Mouse (Mus musculus) sigmoid colon, adult 10 weeks (tissue): ENCODE data around the gene Unk. TPM values are rescaled to one million over a fixed set of nuclear protein-coding genes. Genes with fewer than 3 reads are reported as not detected.

Experiments used
- polyA plus RNA-seq: library from polyadenylated mRNA; stranded (reverse); fragments of 350-450 nt; fragmentation: Illumina TruSeq; extraction: RNeasy Lipid Tissue Mini Kit (QIAGEN cat#74804); gene quantifications from one replicate; pipeline ENCODE4 v1.2.3, GENCODE M21; 2014; ENCODE audit warnings: low read depth, low replicate concordance

Unk gene
- polyA plus RNA-seq, result 2.3 TPM

DNA sequence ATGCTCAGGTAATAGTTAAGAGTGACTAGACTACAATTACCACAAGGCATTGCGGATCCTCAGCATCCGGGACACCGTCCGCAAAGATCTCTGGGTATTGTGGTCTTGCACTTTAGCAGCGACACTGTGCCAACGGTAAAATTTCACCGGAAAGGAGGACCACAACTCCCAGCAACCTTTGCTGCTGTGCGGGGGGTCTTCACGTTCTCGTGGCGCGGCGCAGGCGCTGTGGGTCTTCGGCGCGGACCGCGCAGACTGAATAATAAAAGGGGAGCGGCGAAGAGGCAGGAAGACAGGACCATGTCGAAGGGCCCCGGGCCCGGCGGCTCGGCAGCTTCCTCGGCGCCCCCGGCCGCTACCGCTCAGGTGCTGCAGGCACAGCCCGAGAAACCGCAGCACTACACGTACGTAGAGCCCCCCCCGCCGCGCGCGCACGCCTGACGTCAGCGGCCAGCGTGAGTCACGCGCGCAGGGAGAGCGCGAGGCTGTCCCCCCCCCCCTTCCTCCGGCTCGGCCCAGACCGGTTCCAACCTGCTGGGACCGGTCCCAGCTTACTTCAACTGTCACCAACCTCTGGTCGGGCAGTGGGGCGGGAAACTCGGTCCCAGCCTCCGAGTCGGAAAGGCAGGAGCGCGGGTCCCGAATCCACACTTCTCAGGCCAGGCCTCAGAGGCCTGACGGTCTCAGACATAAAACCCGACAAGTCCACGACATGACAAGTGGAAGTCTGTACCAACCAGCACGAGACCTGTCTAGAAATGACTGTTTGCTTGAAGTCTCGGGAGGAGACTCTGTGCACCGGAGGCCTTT lies at the start of gene Unk:
Unk (plus strand) TSS at position 235 of the 810 bp plus-strand sequence.

DNA sequence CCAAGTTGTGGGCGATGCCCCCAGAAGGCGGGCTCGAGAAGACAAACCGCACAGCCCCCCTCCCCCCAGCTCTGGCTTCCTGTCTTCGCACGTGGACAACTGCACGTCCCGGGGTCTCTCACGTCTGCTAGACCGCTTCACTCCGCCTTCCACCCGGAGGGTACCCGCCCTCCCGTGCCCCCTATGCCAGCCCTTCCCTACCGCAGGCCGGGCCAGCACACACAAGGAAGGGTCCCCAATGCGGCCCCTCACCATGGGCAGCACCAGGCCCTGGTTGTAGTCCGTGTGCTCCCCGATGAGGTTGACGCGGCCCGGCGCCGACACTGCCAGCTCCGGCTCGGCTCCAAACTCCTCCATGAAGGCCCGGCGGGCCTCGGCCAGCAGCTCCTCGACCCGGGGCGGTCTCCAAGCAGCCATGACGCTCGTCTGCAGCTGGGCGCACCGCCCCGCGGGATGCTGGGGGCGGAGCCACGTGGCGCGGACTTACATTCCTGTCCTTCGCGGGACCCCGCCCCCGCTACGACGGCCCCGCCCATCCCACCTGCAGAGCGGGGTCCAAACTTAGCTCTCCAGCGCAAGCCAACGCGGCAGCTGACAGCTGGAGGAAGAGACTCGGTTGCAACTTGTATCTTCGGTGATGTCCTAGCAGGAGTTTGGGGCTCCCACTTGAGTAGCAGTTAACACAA lies 17.7 kb upstream of the Unk start, which contains the start of gene Galk1:
Galk1 (minus strand) TSS at position 458 of the 686 bp plus-strand sequence.

GRCm38 (mm10) chr11:116027756-116028155 lies 2.4 kb upstream of the Unk start, which contains the start of gene H3f3b:
Gene H3f3b, minus strand, starts transcription at chr11:116027962.

GRCm38 (mm10) chr11:116077446-116078204 lies 47.5 kb downstream of the Unk start, which contains the start of gene Unc13d:
Gene Unc13d, minus strand, starts transcription at chr11:116077961.

GRCm38 (mm10) chr11:116086258-116087193 lies 56.4 kb downstream of the Unk start, which contains the start of gene Wbp2:
Gene Wbp2, minus strand, starts transcription at chr11:116086995.

Other genes with a start within 250 kb of the Unk start
- gene Caskin2, start 216.7 kb upstream of the Unk start, polyA plus RNA-seq, result 1.3 TPM
- not detected for gene Tsen54, start 215.6 kb upstream of the Unk start, polyA plus RNA-seq
- gene Llgl2, start 206.3 kb upstream of the Unk start, polyA plus RNA-seq, result 8.3 TPM
- gene Myo15b, start 171.9 kb upstream of the Unk start, polyA plus RNA-seq, result 34.7 TPM
- gene Smim5, start 130.4 kb upstream of the Unk start, polyA plus RNA-seq, result not detected
- gene Smim6, start 118.3 kb upstream of the Unk start, polyA plus RNA-seq, result 23.0 TPM
- 6.4 TPM for gene Sap30bp, start 97.0 kb upstream of the Unk start, polyA plus RNA-seq
- 2.3 TPM for gene Recql5, start 96.8 kb upstream of the Unk start, polyA plus RNA-seq
- gene Itgb4, start 55.6 kb upstream of the Unk start, polyA plus RNA-seq, result 1.3 TPM
- gene Galk1, start 17.6 kb upstream of the Unk start, polyA plus RNA-seq, result not detected
- 1,501 TPM for gene H3f3b, start 2.4 kb upstream of the Unk start, polyA plus RNA-seq
- 0.22 TPM for gene Unc13d, start 47.6 kb downstream of the Unk start, polyA plus RNA-seq
- 15.4 TPM for gene Wbp2, start 56.7 kb downstream of the Unk start, polyA plus RNA-seq
- gene Trim47, start 96.9 kb downstream of the Unk start, polyA plus RNA-seq, result 0.28 TPM
- 6.8 TPM for gene Trim65, start 100.8 kb downstream of the Unk start, polyA plus RNA-seq
- gene Mrpl38, start 108.5 kb downstream of the Unk start, polyA plus RNA-seq, result 2.1 TPM
- 6.6 TPM for gene Fbf1, start 137.8 kb downstream of the Unk start, polyA plus RNA-seq
- 2.0 TPM for gene Ten1, start 168.5 kb downstream of the Unk start, polyA plus RNA-seq
- 174 TPM for gene Acox1, start 168.7 kb downstream of the Unk start, polyA plus RNA-seq
- not detected for gene Evpl, start 207.8 kb downstream of the Unk start, polyA plus RNA-seq
- gene Srp68, start 243.9 kb downstream of the Unk start, polyA plus RNA-seq, result 6.2 TPM